Mouse (Mus musculus) C2C12 (cell line): ENCODE data around the gene Frzb. TPM values are rescaled to one million over a fixed set of nuclear protein-coding genes. Genes with fewer than 3 reads are reported as not detected.

Experiments used
- H3K27me3 ChIP-seq: one replicate; pipeline ENCODE4 v1.6.1; 2011; ENCODE audit not compliant: control insufficient read depth, insufficient read depth, insufficient read length
- H3K36me3 ChIP-seq: one replicate; pipeline ENCODE4 v1.6.1; 2011; ENCODE audit not compliant: control insufficient read depth, insufficient read depth
- H3K4me3 ChIP-seq: one replicate; pipeline ENCODE4 v1.5.1; 2011; ENCODE audit warnings: mild to moderate bottlenecking, control low read depth; ENCODE audit not compliant: poor library complexity, insufficient read depth, severe bottlenecking
- H3K79me2 ChIP-seq: one replicate; pipeline ENCODE4 v1.6.1; 2011; ENCODE audit not compliant: control insufficient read depth, insufficient read depth
- H3K79me3 ChIP-seq: one replicate; pipeline ENCODE4 v1.6.1; 2011; ENCODE audit warnings: low read depth, control low read depth
- H3ac ChIP-seq: one replicate; pipeline ENCODE3; 2011; ENCODE audit warnings: low read depth; ENCODE audit not compliant: control insufficient read depth, insufficient read length
- CEBPB ChIP-seq: IDR thresholded peaks from one replicate; pipeline ENCODE4 v1.6.1; 2011; ENCODE audit warnings: low read depth, mild to moderate bottlenecking, control low read depth, moderate library complexity
- CTCF ChIP-seq: IDR thresholded peaks from one replicate; pipeline ENCODE4 v1.5.1; 2011; ENCODE audit not compliant: control insufficient read depth, insufficient read depth, insufficient read length
- FOSL1 ChIP-seq: IDR thresholded peaks from one replicate; pipeline ENCODE4 v1.8.0; 2011; ENCODE audit warnings: mild to moderate bottlenecking, low read length; ENCODE audit not compliant: poor library complexity, insufficient read depth, severe bottlenecking
- MAX ChIP-seq: IDR thresholded peaks from one replicate; pipeline ENCODE4 v1.6.1; 2011; ENCODE audit warnings: mild to moderate bottlenecking, control low read depth
- MYOD1 ChIP-seq: IDR thresholded peaks from one replicate; pipeline ENCODE4 v1.6.1; 2011; ENCODE audit warnings: low read depth; ENCODE audit not compliant: control insufficient read depth, insufficient read length
- MYOG ChIP-seq: IDR thresholded peaks from one replicate; pipeline ENCODE4 v1.6.1; 2011; ENCODE audit not compliant: control insufficient read depth, insufficient read length; ENCODE audit errors: extremely low read depth
- USF1 ChIP-seq: IDR thresholded peaks from one replicate; pipeline ENCODE4 v1.6.1; 2011; ENCODE audit warnings: low read depth, mild to moderate bottlenecking, control low read depth, moderate library complexity
- polyA plus RNA-seq: library from polyadenylated mRNA; unstranded; fragments of >200 nt; fragmentation: generic; extraction: Trizol; gene quantifications from one replicate; pipeline ENCODE4 v1.2.1, GENCODE M21; 2012; ENCODE audit warnings: missing spikeins

Gene Frzb
- polyA plus RNA-seq, 1 experiment: 0.01 TPM

DNA sequence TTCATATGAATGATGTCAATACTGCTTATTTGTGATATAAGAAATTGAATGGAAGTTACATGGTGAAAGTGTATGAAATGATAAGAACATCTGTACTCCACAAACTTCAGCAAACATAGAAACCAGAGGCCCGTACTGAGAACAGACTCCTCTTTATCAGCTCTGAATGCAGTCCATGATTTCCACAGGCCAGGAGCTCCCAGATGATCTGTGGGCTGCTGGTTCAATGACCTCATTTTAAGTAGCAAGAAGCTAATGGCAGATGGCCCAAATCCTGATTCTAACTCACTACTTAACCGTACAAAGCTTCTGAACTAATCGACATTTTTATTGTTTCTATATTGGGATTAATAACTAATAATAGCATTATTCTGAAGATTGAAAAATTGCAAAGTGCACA is 33.0 kb downstream of the Frzb start:
- no peaks in the 10 kb centered on the region for H3K27me3 ChIP-seq
- no peak overlapping the region for H3K4me3 ChIP-seq
- H3K79me2 ChIP-seq: no peaks in the 10 kb centered on the region
- no peaks in the 10 kb centered on the region for H3K79me3 ChIP-seq
- H3K36me3 ChIP-seq: no peaks in the 10 kb centered on the region
- H3ac ChIP-seq: no peak overlapping the region
- TF ChIP-seq MAX (no peak), MYOG (no peak), FOSL1 (no peak), CEBPB (no peak), CTCF (no peak), MYOD1 (no peak), USF1 (no peak)

DNA sequence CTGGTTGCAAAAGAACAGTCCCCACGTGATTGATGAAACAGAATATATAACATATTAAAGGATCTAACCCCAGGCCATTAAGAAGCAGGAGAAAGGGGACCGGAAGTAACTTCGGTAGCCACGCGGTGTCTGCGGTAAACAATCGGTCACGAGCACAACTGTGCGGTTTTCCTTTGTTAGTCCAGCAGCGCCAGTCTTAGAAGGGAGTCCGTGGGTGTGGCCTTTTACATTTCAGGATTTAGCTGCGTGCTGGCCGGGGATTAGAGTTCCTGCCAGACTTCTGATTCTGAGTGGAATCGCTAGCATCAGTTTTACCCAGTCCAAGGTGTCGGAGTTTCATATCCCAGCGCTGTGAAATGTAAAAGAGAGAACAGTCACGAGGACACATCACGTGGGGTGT is 34.3 kb downstream of the Frzb start:
- no peaks in the 10 kb centered on the region for H3K79me2 ChIP-seq
- H3K4me3 ChIP-seq: no peak overlapping the region

DNA sequence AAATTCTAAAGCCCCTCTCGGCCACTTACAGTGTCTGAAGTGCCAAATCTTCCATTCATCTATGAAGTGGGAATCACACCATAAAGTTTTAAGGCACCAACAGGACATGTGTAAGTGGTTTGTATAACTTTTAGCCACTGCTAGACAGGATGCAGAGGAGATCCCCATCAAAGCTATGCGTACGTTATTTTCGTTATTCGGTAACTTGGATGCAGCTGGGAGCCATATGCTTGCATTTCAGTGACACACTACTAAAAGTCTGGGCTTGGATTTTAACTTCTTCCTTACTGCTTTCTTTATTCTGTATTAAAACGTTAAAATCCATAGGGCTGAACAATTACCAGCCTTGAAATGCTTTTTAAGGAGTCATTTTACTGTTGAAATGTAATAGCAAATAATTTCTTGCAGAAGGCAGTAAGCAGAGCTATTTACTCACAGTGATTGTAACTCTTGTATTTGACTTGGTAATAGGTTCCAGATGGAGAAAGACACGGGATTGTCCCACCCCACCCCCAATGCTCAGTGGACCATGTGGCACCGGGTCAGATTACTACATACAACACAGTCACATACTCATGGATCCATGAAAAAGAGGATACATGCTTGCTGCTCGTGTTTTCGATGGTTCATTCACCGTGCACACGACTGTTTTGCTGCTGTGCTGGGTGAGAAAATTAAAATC is 37.4 kb downstream of the Frzb start:
- Histone ChIP-seq H3K79me2 (no peaks in the 10 kb centered on the region), H3K79me3 (no peaks in the 10 kb centered on the region)
- no peak for TF ChIP-seq FOSL1
- no peak for TF ChIP-seq MYOG
- no peak for TF ChIP-seq USF1
- TF ChIP-seq MAX: no peak
- no peak for TF ChIP-seq MYOD1
- TF ChIP-seq CEBPB: no peak

More for the DNA sequence above, 34.3 kb downstream of the Frzb start:
- peak; percentile 67 for TF ChIP-seq USF1
- no peak for TF ChIP-seq CTCF
- Histone ChIP-seq H3K79me3 (no peaks in the 10 kb centered on the region), H3K36me3 (no peaks in the 10 kb centered on the region), H3ac (no peak overlapping the region), H3K27me3 (no peaks in the 10 kb centered on the region)

DNA sequence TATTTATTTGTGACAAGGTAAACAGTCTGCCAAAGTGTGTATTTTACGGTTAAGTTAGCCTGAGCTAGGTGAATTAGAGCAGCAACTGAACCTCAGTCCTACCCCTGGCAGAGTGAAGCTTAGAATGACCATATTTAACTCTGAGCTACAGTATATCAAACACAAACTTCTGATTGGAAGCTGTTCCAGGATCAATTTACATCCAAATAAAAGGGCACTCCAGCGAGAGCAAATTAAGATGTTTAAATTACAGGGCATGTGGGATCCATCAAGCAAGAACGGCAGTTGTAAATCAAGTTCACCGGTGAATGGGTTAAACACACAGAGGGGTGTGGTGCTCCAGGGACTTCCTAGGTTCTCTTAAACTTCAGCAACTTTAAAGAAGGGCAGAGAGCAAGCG is 42.7 kb downstream of the Frzb start:
- TF ChIP-seq USF1 (no peak), MYOG (no peak), CTCF (no peak), FOSL1 (no peak), CEBPB (no peak), MAX (no peak), MYOD1 (no peak)
- H3ac ChIP-seq: no peak overlapping the region
- H3K4me3 ChIP-seq: no peak overlapping the region
- H3K36me3 ChIP-seq: no peaks in the 10 kb centered on the region
- H3K27me3 ChIP-seq: peaks cover 4% of the 10 kb centered on the region
- no peaks in the 10 kb centered on the region for H3K79me3 ChIP-seq
- no peaks in the 10 kb centered on the region for H3K79me2 ChIP-seq

More for the DNA sequence above, 37.4 kb downstream of the Frzb start:
- H3K36me3 ChIP-seq: no peaks in the 10 kb centered on the region
- H3K27me3 ChIP-seq: no peaks in the 10 kb centered on the region
- no peak overlapping the region for H3ac ChIP-seq
- no peak overlapping the region for H3K4me3 ChIP-seq

DNA sequence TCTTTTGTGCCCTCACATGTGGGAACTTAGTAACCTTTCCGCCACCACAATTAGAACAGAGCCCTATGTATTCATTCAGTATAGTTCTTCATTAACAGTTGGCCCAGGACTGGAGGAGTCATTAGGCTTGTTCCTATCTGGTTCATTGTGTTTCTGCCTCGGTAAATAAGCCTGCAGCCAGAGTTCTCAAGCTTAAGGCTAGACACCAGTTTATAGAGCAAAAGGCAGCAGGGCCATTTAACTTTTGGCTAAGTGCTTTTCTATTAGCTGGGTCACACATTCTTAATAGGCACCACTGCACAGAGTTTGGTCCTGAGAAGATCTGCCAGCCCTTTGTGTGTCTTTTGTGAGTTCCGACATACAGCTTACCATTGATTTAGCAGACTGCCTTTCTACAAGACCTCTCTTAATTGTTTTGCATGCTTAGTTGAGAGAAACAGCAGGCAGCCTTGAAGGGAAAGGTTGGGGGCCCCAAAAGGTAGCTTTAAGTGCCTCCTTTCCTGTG is 48.8 kb downstream of the Frzb start:
- peaks cover 4% of the 10 kb centered on the region for H3K27me3 ChIP-seq
- H3K79me2 ChIP-seq: no peaks in the 10 kb centered on the region
- no peaks in the 10 kb centered on the region for H3K36me3 ChIP-seq
- H3K79me3 ChIP-seq: no peaks in the 10 kb centered on the region
- TF ChIP-seq CTCF: no peak
- TF ChIP-seq MYOD1: no peak
- TF ChIP-seq USF1: no peak
- no peak for TF ChIP-seq CEBPB
- no peak for TF ChIP-seq MYOG
- TF ChIP-seq MAX: no peak
- no peak for TF ChIP-seq FOSL1
- no peak overlapping the region for H3ac ChIP-seq
- no peak overlapping the region for H3K4me3 ChIP-seq

DNA sequence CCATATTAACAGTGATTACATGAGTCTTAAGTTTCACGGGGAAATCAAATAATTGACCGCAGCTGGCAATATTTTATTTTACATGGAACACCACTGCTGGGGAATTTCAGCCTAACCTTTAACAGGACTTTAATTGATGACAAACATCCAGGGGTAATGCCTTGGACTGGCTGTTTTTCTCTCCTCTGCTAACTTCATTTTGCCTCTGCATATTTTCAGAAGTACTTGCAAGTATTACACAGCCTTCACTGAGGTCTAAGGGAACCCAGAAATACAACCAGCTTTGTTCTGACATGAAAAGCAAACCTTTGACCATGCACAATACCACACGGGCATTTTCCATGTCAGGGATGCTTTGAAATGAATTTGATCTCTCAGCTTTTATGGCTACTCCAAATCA is 50.6 kb downstream of the Frzb start:
- no peaks in the 10 kb centered on the region for H3K79me3 ChIP-seq
- no peak overlapping the region for H3K4me3 ChIP-seq
- no peak overlapping the region for H3ac ChIP-seq
- H3K27me3 ChIP-seq: peaks cover 3% of the 10 kb centered on the region
- TF ChIP-seq MYOG (no peak), MAX (no peak), FOSL1 (no peak), USF1 (no peak), CTCF (no peak), CEBPB (no peak), MYOD1 (no peak)
- H3K79me2 ChIP-seq: no peaks in the 10 kb centered on the region
- no peaks in the 10 kb centered on the region for H3K36me3 ChIP-seq
